Mouse (Mus musculus) forebrain, postnatal 0 days (tissue): ENCODE results near the gene F930015N05Rik. TPM values are rescaled to one million over a fixed set of nuclear protein-coding genes. Genes with fewer than 3 reads are reported as not detected.

ENCODE experiments used
- ATAC-seq: fragments of 200-750 bp; cut with Nextera tagmentation; 2 replicates; pipeline ENCODE4 v1.8.0; 2017; ENCODE audit warnings: mild to moderate bottlenecking, moderate library complexity
- DNase-seq: peaks from one replicate; pipeline ENCODE4 v3.0.0-alpha.2; 2015
- H3K27ac ChIP-seq: fragments of 300-500 bp; sonication (generic); 2 replicates; pipeline ENCODE4 v1.5.1; 2014; ENCODE audit warnings: low read depth, mild to moderate bottlenecking, antibody characterized with exemption, low read length, moderate library complexity, mixed read lengths
- H3K27me3 ChIP-seq: fragments of 300-500 bp; sonication (generic); 2 replicates; pipeline ENCODE4 v1.6.1; 2014; ENCODE audit warnings: mild to moderate bottlenecking, low read length, mixed read lengths; ENCODE audit not compliant: insufficient read depth
- H3K36me3 ChIP-seq: fragments of 300-500 bp; sonication (generic); 2 replicates; pipeline ENCODE4 v1.6.1; 2014; ENCODE audit warnings: mild to moderate bottlenecking, moderate library complexity; ENCODE audit not compliant: insufficient read depth
- H3K4me1 ChIP-seq: fragments of 300-500 bp; sonication (generic); 2 replicates; pipeline ENCODE4 v1.6.1; 2014; ENCODE audit warnings: antibody characterized with exemption; ENCODE audit not compliant: insufficient read depth
- H3K4me2 ChIP-seq: fragments of 300-500 bp; sonication (generic); 2 replicates; pipeline ENCODE4 v1.6.1; 2014; ENCODE audit warnings: low read depth, mild to moderate bottlenecking, moderate library complexity
- H3K4me3 ChIP-seq: fragments of 300-500 bp; sonication (generic); 2 replicates; pipeline ENCODE4 v1.5.1; 2014; ENCODE audit warnings: low read depth, low read length, mixed read lengths
- H3K9ac ChIP-seq: fragments of 300-500 bp; sonication (generic); 2 replicates; pipeline ENCODE4 v1.6.1; 2014; ENCODE audit warnings: mild to moderate bottlenecking
- H3K9me3 ChIP-seq: fragments of 300-500 bp; sonication (generic); 2 replicates; pipeline ENCODE4 v1.6.1; 2016; ENCODE audit warnings: low read length
- CTCF ChIP-seq: sonication (generic); IDR thresholded peaks from 2 replicates; pipeline ENCODE4 v1.5.1; 2016; ENCODE audit warnings: antibody characterized with exemption, control low read depth, low read depth
- WGBS: fragments of 180-500 bp; shearing (Covaris S2); extraction: QIAGEN DNeasy Blood & Tissue Kit; methylation state at CpG from one replicate; pipeline ENCODE4 v1.1.7; 2014; 5-methylcytosine and 5-hydroxymethylcytosine counted together
- polyA plus RNA-seq: library from polyadenylated mRNA; unstranded; fragments of >200 nt; fragmentation: Nextera tagmentation; extraction: Ambion mirVana; gene quantifications from 2 replicates; pipeline ENCODE4 v1.2.1, GENCODE M21; 2015
- total RNA-seq: library from RNA; depleted of rRNA; stranded (reverse); fragments of >200 nt; gene quantifications from 2 replicates; pipeline ENCODE4 v1.2.3, GENCODE M21; 2014

F930015N05Rik gene
- total and polyA plus RNA-seq, 2 experiments from 2014 or later = 0.51 TPM; not detected in 1

GRCm38 (mm10) chr11:64434611-64435545 is 1.6 kb downstream of the F930015N05Rik start, which contains the start of gene Hs3st3a1:
Gene Hs3st3a1 (plus strand): TSS chr11:64435332.
- ATAC-seq (peak; percentile 47), DNase-seq (peak; percentile 26)
- Histone ChIP-seq H3K27me3 (peaks cover 26% of the 10 kb centered on the region), H3K27ac (no peak within 1 kb of the TSS), H3K36me3 (no peaks in the 10 kb centered on the region), H3K4me1 (no peaks in the 10 kb centered on the region; the same call in none of the 2 replicates), H3K9ac (peak within 1 kb of the TSS; percentile 48), H3K4me3 (peak within 1 kb of the TSS; percentile 43), H3K4me2 (peak within 1 kb of the TSS; percentile 99), H3K9me3 (no peaks in the 10 kb centered on the region)
- TF ChIP-seq CTCF = no peak
- 2% methylated on average over 34 of the region's 36 CpGs for WGBS

GRCm38 (mm10) chr11:64418969-64419368 is 17.5 kb downstream of the F930015N05Rik start:
- no peak for TF ChIP-seq CTCF
- ATAC-seq = 0 out of 2 replicates have a peak, but pooled peaks have one; percentile 16

DNA sequence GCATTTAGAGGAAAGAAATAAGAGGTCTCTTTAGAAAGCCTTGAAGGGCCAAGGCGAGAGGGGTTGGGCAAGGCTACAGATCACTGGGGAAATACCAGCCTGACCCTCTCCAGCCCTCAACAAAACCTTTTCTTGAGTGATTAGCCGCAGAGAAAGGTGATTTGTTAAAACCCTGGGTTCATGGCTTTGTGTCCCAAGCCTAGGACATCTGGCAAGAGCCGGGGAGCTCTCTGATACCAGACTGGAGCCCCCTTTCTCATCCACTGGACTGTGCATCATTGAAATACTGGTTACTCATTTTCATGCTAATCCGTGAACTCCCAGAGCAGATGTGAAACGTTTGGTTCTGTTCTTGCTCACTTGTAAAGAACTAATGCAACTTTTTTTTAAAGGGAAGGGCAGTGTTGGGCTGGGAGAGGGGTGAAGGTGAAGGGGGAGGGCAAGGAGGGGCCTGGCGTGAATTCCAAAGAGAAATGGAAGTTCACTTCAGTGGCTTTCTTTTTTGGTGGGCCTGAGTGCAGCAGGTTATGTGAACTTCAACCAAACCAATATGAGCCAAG is 35.8 kb downstream of the F930015N05Rik start:
- no peaks in the 10 kb centered on the region for H3K27me3 ChIP-seq
- H3K9me3 ChIP-seq = no peaks in the 10 kb centered on the region
- TF ChIP-seq CTCF = no peak
- WGBS = 18% methylated on average over 6 of the region's 6 CpGs
- ATAC-seq = no peak
- peaks cover 12% of the 10 kb centered on the region; the same call in 1 of the 2 replicates for H3K4me1 ChIP-seq
- no peak overlapping the region for H3K4me2 ChIP-seq
- H3K9ac ChIP-seq = no peak overlapping the region
- H3K4me3 ChIP-seq = no peak overlapping the region
- no peaks in the 10 kb centered on the region for H3K36me3 ChIP-seq
- no peak overlapping the region for H3K27ac ChIP-seq
- DNase-seq = no peak

More at GRCm38 (mm10) chr11:64418969-64419368, 17.5 kb downstream of the F930015N05Rik start:
- Histone ChIP-seq H3K4me1 (no peaks in the 10 kb centered on the region), H3K27ac (no peak overlapping the region), H3K9me3 (no peaks in the 10 kb centered on the region), H3K36me3 (no peaks in the 10 kb centered on the region), H3K9ac (no peak overlapping the region), H3K4me2 (no peak overlapping the region), H3K27me3 (no peaks in the 10 kb centered on the region), H3K4me3 (no peak overlapping the region)
- 40% methylated on average over 1 of the region's 1 CpGs for WGBS
- DNase-seq = peak; percentile 27

DNA sequence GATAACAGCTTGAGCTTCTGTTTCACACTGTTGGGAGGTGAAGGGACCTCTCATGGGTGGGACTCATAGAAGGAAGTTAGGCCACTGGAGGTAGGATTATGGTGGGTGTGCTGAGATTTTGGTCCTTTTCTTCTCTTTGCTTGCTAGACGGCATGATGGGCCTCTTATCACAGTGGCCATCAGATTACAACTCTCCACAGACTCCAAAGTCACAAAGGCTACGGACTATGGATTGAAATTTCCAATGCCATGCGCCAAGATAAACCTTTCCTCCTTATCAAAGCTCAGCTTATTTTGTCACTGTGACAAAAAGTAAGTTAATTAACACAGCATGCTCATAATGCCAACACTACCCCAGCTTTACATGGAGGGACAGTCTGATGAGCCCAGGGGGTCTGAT is 38.8 kb downstream of the F930015N05Rik start:
- no peak overlapping the region for H3K4me3 ChIP-seq
- H3K27ac ChIP-seq = no peak overlapping the region
- 87% methylated on average over 3 of the region's 3 CpGs for WGBS
- no peaks in the 10 kb centered on the region for H3K36me3 ChIP-seq
- no peak overlapping the region for H3K4me2 ChIP-seq
- ATAC-seq (no peak), DNase-seq (no peak)
- no peak for TF ChIP-seq CTCF
- H3K4me1 ChIP-seq = peaks cover 12% of the 10 kb centered on the region; the same call in 1 of the 2 replicates
- no peaks in the 10 kb centered on the region for H3K9me3 ChIP-seq
- no peaks in the 10 kb centered on the region for H3K27me3 ChIP-seq
- H3K9ac ChIP-seq = no peak overlapping the region

DNA sequence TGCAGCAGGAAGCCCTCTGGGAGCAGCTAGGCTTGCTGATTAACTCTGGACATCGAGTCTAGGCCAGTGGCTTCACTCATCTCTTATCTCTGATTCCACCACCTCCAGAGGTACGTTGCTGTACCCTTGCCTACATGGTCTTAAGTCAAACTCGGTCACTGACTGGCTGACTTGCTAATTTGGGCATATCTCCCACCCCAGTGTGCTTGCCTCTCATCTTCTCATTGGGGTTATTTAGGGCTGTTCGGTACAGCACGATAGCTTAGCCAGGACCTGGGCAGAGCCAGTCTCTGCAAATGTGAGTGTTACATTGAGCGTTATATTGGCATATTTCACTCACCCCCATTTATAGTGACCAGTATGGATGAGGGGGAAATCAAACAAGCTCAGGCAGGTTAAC is 39.5 kb downstream of the F930015N05Rik start:
- Histone ChIP-seq H3K9me3 (no peaks in the 10 kb centered on the region), H3K36me3 (no peaks in the 10 kb centered on the region), H3K27ac (no peak overlapping the region), H3K4me1 (peaks cover 12% of the 10 kb centered on the region; the same call in 1 of the 2 replicates), H3K4me2 (0 out of 2 replicates have a peak overlapping the region, but pooled peaks have one; percentile 13), H3K4me3 (no peak overlapping the region), H3K9ac (no peak overlapping the region), H3K27me3 (no peaks in the 10 kb centered on the region)
- ATAC-seq = peak; percentile 5; the same call in 1 of the 2 replicates
- no peak for TF ChIP-seq CTCF
- no peak for DNase-seq
- 52% methylated on average over 6 of the region's 6 CpGs for WGBS

DNA sequence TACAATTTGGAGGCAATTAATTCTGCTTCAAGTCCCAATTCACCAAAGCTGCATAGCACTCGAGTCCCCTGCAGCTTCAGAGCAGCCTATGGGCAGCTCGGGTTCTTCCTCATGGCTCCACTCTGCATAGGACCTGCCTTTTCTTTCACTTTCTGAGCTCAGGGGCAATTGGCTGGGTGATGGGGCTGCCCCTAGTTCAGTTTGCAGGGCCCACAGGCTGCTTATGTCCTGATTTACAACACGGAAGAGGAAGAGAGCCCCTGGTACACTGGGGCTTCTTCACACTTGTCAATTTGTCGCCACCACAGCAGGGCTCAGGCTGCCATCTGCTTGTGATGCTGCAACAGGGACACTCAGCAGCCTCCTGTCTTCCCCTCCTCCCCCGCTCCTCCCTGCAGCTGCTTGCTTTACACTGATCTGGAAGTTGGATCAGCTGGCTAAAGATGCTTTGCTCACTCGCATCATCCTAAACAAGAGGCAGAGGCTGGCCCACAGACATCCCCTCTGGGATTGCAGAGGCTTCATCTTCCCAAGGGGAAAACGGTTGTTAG is 40.0 kb downstream of the F930015N05Rik start:
- H3K4me1 ChIP-seq = peaks cover 12% of the 10 kb centered on the region; the same call in 1 of the 2 replicates
- WGBS = 7% methylated on average over 7 of the region's 7 CpGs
- H3K4me3 ChIP-seq = no peak overlapping the region
- DNase-seq (peak; percentile 72), ATAC-seq (peak; percentile 97)
- H3K9me3 ChIP-seq = no peaks in the 10 kb centered on the region
- H3K36me3 ChIP-seq = no peaks in the 10 kb centered on the region
- H3K27ac ChIP-seq = no peak overlapping the region
- 0 out of 2 replicates have a peak overlapping the region, but pooled peaks have one; percentile 2 for H3K9ac ChIP-seq
- H3K27me3 ChIP-seq = no peaks in the 10 kb centered on the region
- peak overlapping the region; percentile 13; the same call in 1 of the 2 replicates for H3K4me2 ChIP-seq
- peak; percentile 36 for TF ChIP-seq CTCF
